14 mouse cellular contexts compared by ENCODE assay signal in the genomic region with DNA sequence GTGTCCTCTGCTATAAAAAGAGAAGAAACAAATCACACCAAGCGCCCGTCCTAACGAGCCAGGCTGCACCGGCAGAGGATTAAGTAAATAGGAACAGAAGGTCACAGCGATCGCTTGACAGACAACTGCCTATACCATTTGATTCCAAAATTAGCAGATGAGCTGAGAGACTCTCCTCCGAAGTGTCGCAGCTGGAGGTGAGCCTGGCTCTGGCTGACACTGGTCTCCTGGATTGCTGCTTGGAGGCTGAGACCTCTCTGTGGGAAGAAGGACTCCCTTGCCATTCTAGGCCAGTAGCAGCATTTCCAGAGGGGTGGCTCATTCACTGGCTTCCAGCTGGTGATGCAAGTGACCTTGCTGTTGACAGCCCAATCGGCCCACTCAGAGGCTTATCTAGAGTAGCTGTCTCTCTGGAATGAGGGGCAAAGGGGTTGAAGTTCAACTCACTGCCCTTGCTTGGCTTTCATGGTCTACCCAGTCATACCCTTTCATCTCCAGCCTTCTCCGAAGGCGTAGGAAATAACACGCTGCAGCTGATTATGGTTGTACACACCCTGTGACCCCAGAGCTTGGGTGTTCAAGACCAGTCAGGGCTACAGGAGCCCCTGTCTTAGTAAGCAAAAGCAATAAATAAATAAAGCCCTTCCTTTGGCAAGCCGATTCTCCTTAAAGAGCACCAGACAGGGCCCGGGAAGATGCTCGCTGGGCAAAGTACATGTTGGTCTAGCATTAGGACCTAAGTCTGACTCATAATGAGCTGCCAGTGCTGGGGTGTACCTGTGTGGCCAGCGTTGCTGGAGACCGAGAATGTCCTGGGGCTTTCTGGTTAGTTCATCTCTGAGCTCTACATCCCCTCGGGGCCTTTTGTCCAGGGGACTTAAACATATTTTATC.
DNase-seq lines count a peak whose midpoint lies in the region; ATAC-seq and TF ChIP-seq lines count a peak whose summit lies in the region.
"Had no signal": no experiment of that assay in that cellular context is flagged by ENCODE, and none has a peak within 500 bp of the region (broad histone marks: within the 10 kb centered on the region; RNA-seq: fewer than 3 reads in every experiment).

No protein-coding gene starts in this region.

- 59% methylated on average over 18 of the region's 18 CpGs for WGBS in liver, embryonic 14.5 days (ENCODE audit: insufficient replicate concordance)
- 80% methylated on average over 18 of the region's 18 CpGs for WGBS in hindbrain, embryonic 13.5 days

- no peak for TF ChIP-seq EP300 in liver, embryonic 14.5 days (IDR thresholded peaks at IDR 0.05; ENCODE audit: low read depth)

- H3K36me3 ChIP-seq in liver, embryonic 14.5 days (replicated peaks; ENCODE audit: control insufficient read depth, insufficient read depth, low read depth): no peaks in the 10 kb centered on the region
- no peaks in the 10 kb centered on the region for H3K36me3 ChIP-seq in hindbrain, embryonic 13.5 days
- H3K36me3 ChIP-seq: hindbrain, embryonic 12.5 days; limb, embryonic 12.5 days; midbrain, embryonic 13.5 days; neural tube, embryonic 12.5 days had no signal

- no peak overlapping the region for H3K4me3 ChIP-seq in liver, embryonic 14.5 days (ENCODE audit: insufficient read depth in 1 of 2, low read depth in 2 of 2, low read length in 2 of 2)
- no peak overlapping the region for H3K4me3 ChIP-seq in layer of hippocampus, adult 2 months
- H3K4me3 ChIP-seq in hindbrain, embryonic 13.5 days: no peak overlapping the region
- H3K4me3 ChIP-seq: hindbrain, embryonic 12.5 days; limb, embryonic 12.5 days; midbrain, embryonic 13.5 days; neural tube, embryonic 12.5 days had no signal

- no peak overlapping the region for H3K27ac ChIP-seq in liver, embryonic 14.5 days
- H3K27ac ChIP-seq in layer of hippocampus, adult 2 months: no peak overlapping the region
- H3K27ac ChIP-seq in hindbrain, embryonic 13.5 days: no peak overlapping the region
- H3K27ac ChIP-seq: hindbrain, embryonic 12.5 days; kidney, postnatal 0 days; limb, embryonic 12.5 days; midbrain, embryonic 13.5 days; neural tube, embryonic 12.5 days had no signal

- no peak for ATAC-seq in liver, embryonic 14.5 days (ENCODE audit: insufficient read depth)
- no peak for ATAC-seq in hindbrain, embryonic 13.5 days (ENCODE audit: low FRiP score)
- no peak for ATAC-seq in megakaryocyte-erythroid progenitor cell, adult 5-6 weeks (replicated peaks; ENCODE audit: low FRiP score, low TSS enrichment, poor library complexity, severe bottlenecking)
- ATAC-seq: midbrain, embryonic 13.5 days had no signal

- TF ChIP-seq CTCF in liver, embryonic 14.5 days (IDR thresholded peaks at IDR 0.05; ENCODE audit: low read depth): no peak
- no peak for TF ChIP-seq CTCF in layer of hippocampus, adult 2 months (conservative IDR thresholded peaks at IDR 0.05)

- no peaks in the 10 kb centered on the region for H3K9me3 ChIP-seq in liver, embryonic 14.5 days (ENCODE audit: control insufficient read depth, low read length)
- H3K9me3 ChIP-seq in hindbrain, embryonic 13.5 days: no peaks in the 10 kb centered on the region
- H3K9me3 ChIP-seq: hindbrain, embryonic 12.5 days; limb, embryonic 12.5 days; midbrain, embryonic 13.5 days; neural tube, embryonic 12.5 days had no signal

- DNase-seq in heart, adult 18-20 months: peak; percentile 7 to 16
- no peak for DNase-seq in heart, postnatal 36 days
- DNase-seq in adrenal gland, adult (ENCODE audit: inconsistent age in 2 of 2, low spot score in 1 of 2): peak; percentile 84 to 91
- DNase-seq in gastrocnemius, postnatal 25 days: peak; percentile 69
- DNase-seq in liver, embryonic 14.5 days (ENCODE audit: low read depth in 3 of 3, low spot score in 3 of 3): no peak
- no peak for DNase-seq in layer of hippocampus, adult 2 months (ENCODE audit: low spot score in 2 of 2)
- DNase-seq: cerebellum, adult 2 months had no signal

- intact Hi-C loops in heart, postnatal 36 days (cut with DNase I): no loop called here

- no peak overlapping the region for H3K9ac ChIP-seq in liver, embryonic 14.5 days (replicated peaks)
- H3K9ac ChIP-seq in hindbrain, embryonic 13.5 days: no peak overlapping the region
- H3K9ac ChIP-seq: hindbrain, embryonic 12.5 days; limb, embryonic 12.5 days; midbrain, embryonic 13.5 days; neural tube, embryonic 12.5 days had no signal

- H3K4me2 ChIP-seq in liver, embryonic 14.5 days (ENCODE audit: low read depth): 0 out of 2 replicates have a peak overlapping the region, but pooled peaks have one; percentile 4
- H3K4me2 ChIP-seq in hindbrain, embryonic 13.5 days: no peak overlapping the region
- H3K4me2 ChIP-seq: hindbrain, embryonic 12.5 days; limb, embryonic 12.5 days; midbrain, embryonic 13.5 days; neural tube, embryonic 12.5 days had no signal

- peaks cover 0 to 22% of the 10 kb centered on the region in 2 experiments; a peak in 2 of 4 replicates for H3K4me1 ChIP-seq in liver, embryonic 14.5 days (replicated peaks; ENCODE audit: control insufficient read depth in 2 of 2, insufficient read depth in 2 of 2, low read length in 1 of 2)
- peaks cover 11% of the 10 kb centered on the region; the same call in 1 of the 2 replicates for H3K4me1 ChIP-seq in hindbrain, embryonic 13.5 days (replicated peaks)
- H3K4me1 ChIP-seq: neural tube, embryonic 12.5 days had no signal

- no peaks in the 10 kb centered on the region for H3K27me3 ChIP-seq in liver, embryonic 14.5 days (ENCODE audit: control insufficient read depth, insufficient read depth, low read length)
- H3K27me3 ChIP-seq in hindbrain, embryonic 13.5 days: peaks cover 11% of the 10 kb centered on the region; the same call in 1 of the 2 replicates

Comparison
In these comparisons a context has a peak if more than half of its experiments do, and no peak if none do; other contexts are left out.
1. DNase-seq: peak in heart, adult 18-20 months (2 of 2), adrenal gland, adult (2 of 2) and gastrocnemius, postnatal 25 days (single experiment); none in heart, postnatal 36 days (0 of 2), liver, embryonic 14.5 days (0 of 3) and layer of hippocampus, adult 2 months (0 of 2).